Mouse (Mus musculus) lung, embryonic 15.5 days (tissue): ENCODE results near the gene Tmem233. TPM values are rescaled to one million over a fixed set of nuclear protein-coding genes. Genes with fewer than 3 reads are reported as not detected.
A peak's percentile ranks its signal among the peaks of the same experiment; 100 is the strongest.

Experiments used
- ATAC-seq: fragments of 200-750 bp; cut with Nextera tagmentation; 2 replicates; pipeline ENCODE4 v1.8.0; 2017; ENCODE audit warnings: moderate number of reproducible peaks, borderline replicate concordance; ENCODE audit not compliant: low FRiP score, low TSS enrichment; ENCODE audit errors: extremely low read depth
- H3K27ac ChIP-seq: fragments of 300-500 bp; sonication (generic); 2 replicates; pipeline ENCODE4 v1.5.1; 2015; ENCODE audit warnings: moderate library complexity, mild to moderate bottlenecking, inconsistent platforms
- H3K27me3 ChIP-seq: fragments of 300-500 bp; sonication (generic); 2 replicates; pipeline ENCODE4 v1.6.1; 2015; ENCODE audit warnings: inconsistent platforms
- H3K36me3 ChIP-seq: fragments of 300-500 bp; sonication (generic); 2 replicates; pipeline ENCODE4 v1.6.1; 2015; ENCODE audit warnings: inconsistent platforms
- H3K4me1 ChIP-seq: fragments of 300-500 bp; sonication (generic); 2 replicates; pipeline ENCODE4 v1.6.1; 2015; ENCODE audit warnings: inconsistent platforms
- H3K4me2 ChIP-seq: fragments of 300-500 bp; sonication (generic); 2 replicates; pipeline ENCODE4 v1.6.1; 2015; ENCODE audit warnings: inconsistent platforms, mild to moderate bottlenecking, moderate library complexity
- H3K4me3 ChIP-seq: fragments of 300-500 bp; sonication (generic); 2 replicates; pipeline ENCODE4 v1.5.1; 2015; ENCODE audit warnings: mild to moderate bottlenecking, inconsistent platforms
- H3K9ac ChIP-seq: fragments of 300-500 bp; sonication (generic); 2 replicates; pipeline ENCODE4 v1.6.1; 2015; ENCODE audit warnings: inconsistent platforms
- H3K9me3 ChIP-seq: fragments of 300-500 bp; sonication (generic); 2 replicates; pipeline ENCODE4 v1.6.1; 2016; ENCODE audit warnings: inconsistent platforms
- WGBS: fragments of 180-500 bp; shearing (Covaris S2); methylation state at CpG from one replicate; pipeline ENCODE4 v1.1.7; 2015; 5-methylcytosine and 5-hydroxymethylcytosine counted together
- polyA plus RNA-seq: library from polyadenylated mRNA; unstranded; fragments of >200 nt; fragmentation: Nextera tagmentation; extraction: Ambion mirVana; gene quantifications from 2 replicates; pipeline ENCODE4 v1.2.1, GENCODE M21; 2015

The Tmem233 gene
- polyA plus RNA-seq, 1 experiment from 2014 or later: 0.19 TPM

- Histone ChIP-seq H3K4me1 (peaks cover 6% of the 10 kb centered on the region; the same call in 1 of the 2 replicates), H3K9me3 (no peaks in the 10 kb centered on the region), H3K36me3 (peaks cover 65% of the 10 kb centered on the region), H3K4me2 (no peak overlapping the region), H3K4me3 (no peak overlapping the region), H3K9ac (no peak overlapping the region), H3K27ac (no peak overlapping the region), H3K27me3 (no peaks in the 10 kb centered on the region)
- no peak for ATAC-seq
- WGBS: 92% methylated on average over 11 of the region's 11 CpGs
These were observed 68.8 kb downstream of the Tmem233 start for GRCm38 (mm10) chr5:116014237-116014636.

GRCm38 (mm10) chr5:116013821-116014220 lies 69.2 kb downstream of the Tmem233 start:
- peaks cover 60% of the 10 kb centered on the region for H3K36me3 ChIP-seq
- no peaks in the 10 kb centered on the region for H3K27me3 ChIP-seq
- H3K4me1 ChIP-seq: peaks cover 6% of the 10 kb centered on the region; the same call in 1 of the 2 replicates
- WGBS: 71% methylated on average over 8 of the region's 8 CpGs
- no peak for ATAC-seq
- H3K9ac ChIP-seq: no peak overlapping the region
- H3K27ac ChIP-seq: no peak overlapping the region
- no peaks in the 10 kb centered on the region for H3K9me3 ChIP-seq
- no peak overlapping the region for H3K4me2 ChIP-seq
- no peak overlapping the region for H3K4me3 ChIP-seq

GRCm38 (mm10) chr5:116012503-116012902 lies 70.5 kb downstream of the Tmem233 start:
- Histone ChIP-seq H3K4me2 (no peak overlapping the region), H3K9me3 (no peaks in the 10 kb centered on the region), H3K4me1 (peaks cover 6% of the 10 kb centered on the region; the same call in 1 of the 2 replicates), H3K4me3 (no peak overlapping the region), H3K36me3 (peaks cover 47% of the 10 kb centered on the region), H3K27me3 (no peaks in the 10 kb centered on the region), H3K27ac (no peak overlapping the region), H3K9ac (no peak overlapping the region)
- WGBS: 85% methylated on average over 7 of the region's 7 CpGs
- no peak for ATAC-seq

- H3K27me3 ChIP-seq: no peaks in the 10 kb centered on the region
- no peak overlapping the region for H3K27ac ChIP-seq
- WGBS: 88% methylated on average over 7 of the region's 7 CpGs
- no peak overlapping the region for H3K4me3 ChIP-seq
- H3K4me2 ChIP-seq: no peak overlapping the region
- no peaks in the 10 kb centered on the region for H3K9me3 ChIP-seq
- peaks cover 6% of the 10 kb centered on the region; the same call in 1 of the 2 replicates for H3K4me1 ChIP-seq
- H3K36me3 ChIP-seq: peaks cover 39% of the 10 kb centered on the region
- ATAC-seq: no peak
- no peak overlapping the region for H3K9ac ChIP-seq
These were observed 71.3 kb downstream of the Tmem233 start for GRCm38 (mm10) chr5:116011700-116012099.

- Histone ChIP-seq H3K4me1 (peaks cover 6% of the 10 kb centered on the region; the same call in 1 of the 2 replicates), H3K27me3 (no peaks in the 10 kb centered on the region), H3K27ac (peak overlapping the region; percentile 87), H3K4me3 (no peak overlapping the region), H3K9me3 (no peaks in the 10 kb centered on the region), H3K9ac (no peak overlapping the region), H3K4me2 (no peak overlapping the region), H3K36me3 (peaks cover 32% of the 10 kb centered on the region)
- 67% methylated on average over 2 of the region's 2 CpGs for WGBS
- peak; percentile 46 for ATAC-seq
These were observed 73.0 kb downstream of the Tmem233 start for GRCm38 (mm10) chr5:116009884-116010627.

- WGBS: 62% methylated on average over 15 of the region's 15 CpGs
- peak overlapping the region; percentile 87 for H3K27ac ChIP-seq
- no peaks in the 10 kb centered on the region for H3K27me3 ChIP-seq
- peaks cover 6% of the 10 kb centered on the region; the same call in 1 of the 2 replicates for H3K4me1 ChIP-seq
- peak; percentile 78 for ATAC-seq
- H3K9ac ChIP-seq: no peak overlapping the region
- H3K36me3 ChIP-seq: peaks cover 24% of the 10 kb centered on the region
- H3K4me3 ChIP-seq: no peak overlapping the region
- no peaks in the 10 kb centered on the region for H3K9me3 ChIP-seq
- H3K4me2 ChIP-seq: peak overlapping the region; percentile 14; the same call in 1 of the 2 replicates
These were observed 73.8 kb downstream of the Tmem233 start for GRCm38 (mm10) chr5:116009091-116009851.

GRCm38 (mm10) chr5:116007723-116008122 lies 75.3 kb downstream of the Tmem233 start:
- no peak overlapping the region for H3K9ac ChIP-seq
- no peak overlapping the region for H3K4me3 ChIP-seq
- H3K9me3 ChIP-seq: no peaks in the 10 kb centered on the region
- peaks cover 6% of the 10 kb centered on the region; the same call in 1 of the 2 replicates for H3K4me1 ChIP-seq
- H3K27ac ChIP-seq: peak overlapping the region; percentile 56; the same call in 1 of the 2 replicates
- H3K27me3 ChIP-seq: no peaks in the 10 kb centered on the region
- no peak for ATAC-seq
- WGBS: 81% methylated on average over 13 of the region's 13 CpGs
- 0 out of 2 replicates have a peak, but pooled peaks cover 9% of the 10 kb centered on the region for H3K36me3 ChIP-seq
- no peak overlapping the region for H3K4me2 ChIP-seq

- H3K4me3 ChIP-seq: no peak overlapping the region
- H3K27ac ChIP-seq: no peak overlapping the region
- no peaks in the 10 kb centered on the region for H3K9me3 ChIP-seq
- peaks cover 6% of the 10 kb centered on the region; the same call in 1 of the 2 replicates for H3K4me1 ChIP-seq
- no peak overlapping the region for H3K9ac ChIP-seq
- ATAC-seq: peak; percentile 56; the same call in 1 of the 2 replicates
- 66% methylated on average over 22 of the region's 22 CpGs for WGBS
- H3K4me2 ChIP-seq: no peak overlapping the region
- H3K36me3 ChIP-seq: 0 out of 2 replicates have a peak, but pooled peaks cover 12% of the 10 kb centered on the region
- H3K27me3 ChIP-seq: no peaks in the 10 kb centered on the region
These were observed 76.5 kb downstream of the Tmem233 start for GRCm38 (mm10) chr5:116006324-116007099.

GRCm38 (mm10) chr5:116004271-116004670 lies 78.8 kb downstream of the Tmem233 start:
- no peak overlapping the region for H3K9ac ChIP-seq
- no peak overlapping the region for H3K27ac ChIP-seq
- H3K27me3 ChIP-seq: no peaks in the 10 kb centered on the region
- H3K36me3 ChIP-seq: peaks cover 31% of the 10 kb centered on the region; the same call in 1 of the 2 replicates
- H3K4me1 ChIP-seq: no peaks in the 10 kb centered on the region
- H3K4me3 ChIP-seq: no peak overlapping the region
- 85% methylated on average over 10 of the region's 10 CpGs for WGBS
- ATAC-seq: no peak
- no peaks in the 10 kb centered on the region for H3K9me3 ChIP-seq
- H3K4me2 ChIP-seq: no peak overlapping the region

- H3K4me3 ChIP-seq: no peak overlapping the region
- WGBS: 45% methylated on average over 13 of the region's 13 CpGs
- ATAC-seq: no peak
- H3K4me2 ChIP-seq: no peak overlapping the region
- no peaks in the 10 kb centered on the region for H3K9me3 ChIP-seq
- H3K36me3 ChIP-seq: peaks cover 31% of the 10 kb centered on the region; the same call in 1 of the 2 replicates
- no peaks in the 10 kb centered on the region for H3K27me3 ChIP-seq
- H3K9ac ChIP-seq: no peak overlapping the region
- no peak overlapping the region for H3K27ac ChIP-seq
- no peaks in the 10 kb centered on the region for H3K4me1 ChIP-seq
These were observed 79.2 kb downstream of the Tmem233 start for GRCm38 (mm10) chr5:116003825-116004224.

- H3K27ac ChIP-seq: no peak overlapping the region
These were observed 79.9 kb downstream of the Tmem233 start for GRCm38 (mm10) chr5:116003154-116003553.

More at GRCm38 (mm10) chr5:116003154-116003553, 79.9 kb downstream of the Tmem233 start:
- H3K4me3 ChIP-seq: no peak overlapping the region
- H3K36me3 ChIP-seq: peaks cover 31% of the 10 kb centered on the region; the same call in 1 of the 2 replicates
- H3K27me3 ChIP-seq: no peaks in the 10 kb centered on the region
- H3K9me3 ChIP-seq: no peaks in the 10 kb centered on the region
- H3K4me2 ChIP-seq: no peak overlapping the region
- ATAC-seq: no peak
- H3K9ac ChIP-seq: no peak overlapping the region
- WGBS: 76% methylated on average over 8 of the region's 8 CpGs
- no peaks in the 10 kb centered on the region for H3K4me1 ChIP-seq
